Mouse (Mus musculus): ENCODE measurements around the gene Gls. TPM values are rescaled to one million over a fixed set of nuclear protein-coding genes. Genes with fewer than 3 reads are reported as not detected.

Gene Gls
- total RNA-seq, 1 experiment: 91.2 TPM

DNA sequence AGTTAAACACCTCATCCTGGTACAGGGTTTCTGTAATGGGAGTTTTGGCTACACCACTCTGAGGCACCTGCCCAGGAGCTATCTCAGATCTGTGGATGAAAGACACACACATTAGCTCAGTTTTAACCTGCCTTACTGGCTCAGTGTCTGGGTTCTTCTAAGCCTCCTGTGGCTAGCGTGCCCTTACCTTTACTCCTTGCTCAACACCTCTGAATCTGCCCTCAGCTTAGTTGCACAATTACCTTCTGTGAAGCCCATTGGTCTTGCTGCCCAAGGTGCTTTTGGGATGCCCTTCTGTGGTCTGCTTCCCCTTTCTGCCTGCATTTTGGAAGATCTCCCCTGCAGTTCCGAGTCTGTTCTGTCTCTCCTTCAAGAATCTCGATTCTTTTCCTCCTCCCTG lies 108.2 kb downstream of the Gls start:
- DNase-seq (ENCODE audit: low read depth, low spot score): no peak
- no peak overlapping the region for H3K27ac ChIP-seq (ENCODE audit: insufficient read depth, low read depth, low read length, poor library complexity, severe bottlenecking)
- H3K4me3 ChIP-seq (ENCODE audit: insufficient read depth in 1 of 2, low read depth in 1 of 2, low read length in 2 of 2, poor library complexity in 1 of 2, severe bottlenecking in 1 of 2): no peak overlapping the region
- H3K9ac ChIP-seq (ENCODE audit: insufficient read depth, low read depth, low read length, poor library complexity, severe bottlenecking): no peak overlapping the region
- TF ChIP-seq CHD2 (IDR thresholded peaks at IDR 0.05; ENCODE audit: low read depth, low read length) (no peak), HCFC1 (IDR thresholded peaks at IDR 0.05; ENCODE audit: borderline replicate concordance, insufficient read depth, low read length) (no peak), MAFK (IDR thresholded peaks at IDR 0.05; ENCODE audit: insufficient read depth, low read depth, low read length) (no peak), ZC3H11A (IDR thresholded peaks at IDR 0.05; ENCODE audit: borderline replicate concordance, low read depth, low read length) (no peak), ZNF384 (IDR thresholded peaks at IDR 0.05; ENCODE audit: low read depth, low read length) (no peak)
- H3K36me3 ChIP-seq (ENCODE audit: control insufficient read depth, insufficient read depth, low read length, poor library complexity, severe bottlenecking): 0 out of 2 replicates have a peak, but pooled peaks cover 2% of the 10 kb centered on the region
- in situ Hi-C loops (cut with MboI; ENCODE audit: low sequenced_read_pairs in 2 of 2, unreplicated experiment in 2 of 2): no loop called here
- peaks cover 0 to 2% of the 10 kb centered on the region in 2 experiments; a peak in 2 of 4 replicates for H3K4me1 ChIP-seq (ENCODE audit: control insufficient read depth in 2 of 2, insufficient read depth in 2 of 2, low read length in 2 of 2, poor library complexity in 1 of 2)
- H3K9me3 ChIP-seq (ENCODE audit: control insufficient read depth, insufficient read depth, low read depth, low read length): no peaks in the 10 kb centered on the region

GRCm38 (mm10) chr1:52121052-52121451 lies 112.0 kb downstream of the Gls start:
- Histone ChIP-seq H3K4me3 (ENCODE audit: insufficient read depth in 1 of 2, low read depth in 1 of 2, low read length in 2 of 2, poor library complexity in 1 of 2, severe bottlenecking in 1 of 2) (no peak overlapping the region), H3K9ac (ENCODE audit: insufficient read depth, low read depth, low read length, poor library complexity, severe bottlenecking) (no peak overlapping the region), H3K4me1 (ENCODE audit: control insufficient read depth in 2 of 2, insufficient read depth in 2 of 2, low read length in 2 of 2, poor library complexity in 1 of 2) (0 out of 4 replicates have a peak, but pooled peaks cover 0 to 4% of the 10 kb centered on the region in 2 experiments), H3K27ac (ENCODE audit: insufficient read depth, low read depth, low read length, poor library complexity, severe bottlenecking) (no peak overlapping the region), H3K36me3 (ENCODE audit: control insufficient read depth, insufficient read depth, low read length, poor library complexity, severe bottlenecking) (no peaks in the 10 kb centered on the region), H3K9me3 (ENCODE audit: control insufficient read depth, insufficient read depth, low read depth, low read length) (no peaks in the 10 kb centered on the region)
- DNase-seq (ENCODE audit: low read depth, low spot score): no peak
- in situ Hi-C loops (cut with MboI; ENCODE audit: low sequenced_read_pairs in 2 of 2, unreplicated experiment in 2 of 2): no loop called here
- TF ChIP-seq MAFK (IDR thresholded peaks at IDR 0.05; ENCODE audit: insufficient read depth, low read depth, low read length): no peak
- TF ChIP-seq ZC3H11A (IDR thresholded peaks at IDR 0.05; ENCODE audit: borderline replicate concordance, low read depth, low read length): no peak
- no peak for TF ChIP-seq CHD2 (IDR thresholded peaks at IDR 0.05; ENCODE audit: low read depth, low read length)
- TF ChIP-seq HCFC1 (IDR thresholded peaks at IDR 0.05; ENCODE audit: borderline replicate concordance, insufficient read depth, low read length): no peak
- no peak for TF ChIP-seq ZNF384 (IDR thresholded peaks at IDR 0.05; ENCODE audit: low read depth, low read length)

- Histone ChIP-seq H3K9me3 (ENCODE audit: control insufficient read depth, insufficient read depth, low read depth, low read length) (no peaks in the 10 kb centered on the region), H3K9ac (ENCODE audit: insufficient read depth, low read depth, low read length, poor library complexity, severe bottlenecking) (no peak overlapping the region), H3K36me3 (ENCODE audit: control insufficient read depth, insufficient read depth, low read length, poor library complexity, severe bottlenecking) (no peaks in the 10 kb centered on the region), H3K4me3 (ENCODE audit: insufficient read depth in 1 of 2, low read depth in 1 of 2, low read length in 2 of 2, poor library complexity in 1 of 2, severe bottlenecking in 1 of 2) (peak overlapping the region; percentile 69 to 80; a peak in 3 of 4 replicates), H3K4me1 (ENCODE audit: control insufficient read depth in 2 of 2, insufficient read depth in 2 of 2, low read length in 2 of 2, poor library complexity in 1 of 2) (0 out of 4 replicates have a peak, but pooled peaks cover 0 to 4% of the 10 kb centered on the region in 2 experiments), H3K27ac (ENCODE audit: insufficient read depth, low read depth, low read length, poor library complexity, severe bottlenecking) (no peak overlapping the region)
- DNase-seq (ENCODE audit: low read depth, low spot score): no peak
- TF ChIP-seq HCFC1 (IDR thresholded peaks at IDR 0.05; ENCODE audit: borderline replicate concordance, insufficient read depth, low read length) (no peak), ZNF384 (IDR thresholded peaks at IDR 0.05; ENCODE audit: low read depth, low read length) (no peak), ZC3H11A (IDR thresholded peaks at IDR 0.05; ENCODE audit: borderline replicate concordance, low read depth, low read length) (no peak), MAFK (IDR thresholded peaks at IDR 0.05; ENCODE audit: insufficient read depth, low read depth, low read length) (no peak), CHD2 (IDR thresholded peaks at IDR 0.05; ENCODE audit: low read depth, low read length) (no peak)
- in situ Hi-C loops (cut with MboI; ENCODE audit: low sequenced_read_pairs in 2 of 2, unreplicated experiment in 2 of 2): no loop called here
Measured at GRCm38 (mm10) chr1:52120191-52120590, 112.8 kb downstream of the Gls start.

GRCm38 (mm10) chr1:52119691-52120090 lies 113.3 kb downstream of the Gls start:
- Histone ChIP-seq H3K4me3 (ENCODE audit: insufficient read depth in 1 of 2, low read depth in 1 of 2, low read length in 2 of 2, poor library complexity in 1 of 2, severe bottlenecking in 1 of 2) (peak overlapping the region; percentile 69 to 80), H3K9ac (ENCODE audit: insufficient read depth, low read depth, low read length, poor library complexity, severe bottlenecking) (peak overlapping the region; percentile 29), H3K36me3 (ENCODE audit: control insufficient read depth, insufficient read depth, low read length, poor library complexity, severe bottlenecking) (no peaks in the 10 kb centered on the region), H3K9me3 (ENCODE audit: control insufficient read depth, insufficient read depth, low read depth, low read length) (no peaks in the 10 kb centered on the region), H3K27ac (ENCODE audit: insufficient read depth, low read depth, low read length, poor library complexity, severe bottlenecking) (no peak overlapping the region), H3K4me1 (ENCODE audit: control insufficient read depth in 2 of 2, insufficient read depth in 2 of 2, low read length in 2 of 2, poor library complexity in 1 of 2) (0 out of 4 replicates have a peak, but pooled peaks cover 0 to 4% of the 10 kb centered on the region in 2 experiments)
- in situ Hi-C loops (cut with MboI; ENCODE audit: low sequenced_read_pairs in 2 of 2, unreplicated experiment in 2 of 2): no loop called here
- no peak for DNase-seq (ENCODE audit: low read depth, low spot score)
- TF ChIP-seq HCFC1 (IDR thresholded peaks at IDR 0.05; ENCODE audit: borderline replicate concordance, insufficient read depth, low read length) (no peak), CHD2 (IDR thresholded peaks at IDR 0.05; ENCODE audit: low read depth, low read length) (no peak), ZNF384 (IDR thresholded peaks at IDR 0.05; ENCODE audit: low read depth, low read length) (no peak), ZC3H11A (IDR thresholded peaks at IDR 0.05; ENCODE audit: borderline replicate concordance, low read depth, low read length) (no peak), MAFK (IDR thresholded peaks at IDR 0.05; ENCODE audit: insufficient read depth, low read depth, low read length) (no peak)
